Mouse (Mus musculus) stomach, postnatal 0 days (tissue): ENCODE results near the gene Ccdc102a. TPM values are rescaled to one million over a fixed set of nuclear protein-coding genes. Genes with fewer than 3 reads are reported as not detected.

ENCODE experiments used
- ATAC-seq: fragments of 200-750 bp; cut with Nextera tagmentation; 2 replicates; pipeline ENCODE4 v1.8.0; 2017; ENCODE audit not compliant: low FRiP score, low TSS enrichment
- DNase-seq: peaks from one replicate; pipeline ENCODE4 v3.0.0-alpha.2; 2016; ENCODE audit warnings: low spot score
- H3K27ac ChIP-seq: fragments of 300-500 bp; sonication (generic); replicated peaks from 2 replicates; pipeline ENCODE4 v1.5.1; 2014; ENCODE audit warnings: mild to moderate bottlenecking, control low read depth
- H3K27me3 ChIP-seq: fragments of 300-500 bp; sonication (generic); 2 replicates; pipeline ENCODE4 v1.6.1; 2014; ENCODE audit warnings: low read length; ENCODE audit not compliant: control insufficient read depth, insufficient read depth
- H3K36me3 ChIP-seq: fragments of 300-500 bp; sonication (generic); 2 replicates; pipeline ENCODE4 v1.6.1; 2014; ENCODE audit warnings: low read length, mixed read lengths; ENCODE audit not compliant: control insufficient read depth, insufficient read depth
- H3K4me1 ChIP-seq: fragments of 300-500 bp; sonication (generic); replicated peaks from 2 replicates; pipeline ENCODE4 v1.6.1; 2014; ENCODE audit warnings: antibody characterized with exemption; ENCODE audit not compliant: control insufficient read depth, insufficient read depth
- H3K4me2 ChIP-seq: fragments of 300-500 bp; sonication (generic); replicated peaks from 2 replicates; pipeline ENCODE4 v1.6.1; 2014; ENCODE audit warnings: low read depth, mild to moderate bottlenecking, control low read depth, moderate library complexity
- H3K4me3 ChIP-seq: fragments of 300-500 bp; sonication (generic); 2 replicates; pipeline ENCODE4 v1.5.1; 2014; ENCODE audit warnings: low read depth, low read length, control low read depth
- H3K9ac ChIP-seq: fragments of 300-500 bp; sonication (generic); 2 replicates; pipeline ENCODE4 v1.6.1; 2014; ENCODE audit warnings: mild to moderate bottlenecking, low read length, control low read depth, mixed read lengths
- H3K9me3 ChIP-seq: fragments of 300-500 bp; sonication (generic); 2 replicates; pipeline ENCODE4 v1.6.1; 2016; ENCODE audit warnings: low read length; ENCODE audit not compliant: control insufficient read depth
- CTCF ChIP-seq: IDR thresholded peaks from 2 replicates; pipeline ENCODE4 v1.5.1; 2016; ENCODE audit warnings: antibody characterized with exemption, low read depth, mild to moderate bottlenecking, moderate library complexity
- EP300 ChIP-seq: optimal IDR thresholded peaks from 2 replicates; pipeline ENCODE3; 2016; ENCODE audit warnings: antibody characterized with exemption
- WGBS: fragments of 180-500 bp; shearing (Covaris S2); extraction: QIAGEN DNeasy Blood & Tissue Kit; methylation state at CpG from one replicate; pipeline ENCODE4 v1.1.7; 2014; 5-methylcytosine and 5-hydroxymethylcytosine counted together
- polyA plus RNA-seq: library from polyadenylated mRNA; unstranded; fragments of >200 nt; fragmentation: Nextera tagmentation; extraction: Ambion mirVana; gene quantifications from 2 replicates; pipeline ENCODE4 v1.2.1, GENCODE M21; 2015

Gene Ccdc102a
- 12.0 and 12.7 TPM in 2 replicates for polyA plus RNA-seq

- TF ChIP-seq CTCF (no peak), EP300 (no peak)
- H3K4me1 ChIP-seq: peaks cover 4% of the 10 kb centered on the region
- no peaks in the 10 kb centered on the region for H3K27me3 ChIP-seq
- ATAC-seq (peak; percentile 61; the same call in 1 of the 2 replicates), DNase-seq (peak; percentile 62)
- no peaks in the 10 kb centered on the region for H3K9me3 ChIP-seq
- peak within 1 kb of the TSS; percentile 81 for H3K4me3 ChIP-seq
- WGBS: 2% methylated on average over 37 of the region's 51 CpGs
- peak within 1 kb of the TSS; percentile 80 for H3K27ac ChIP-seq
- H3K9ac ChIP-seq: peak within 1 kb of the TSS; percentile 83
- H3K36me3 ChIP-seq: no peaks in the 10 kb centered on the region
- H3K4me2 ChIP-seq: peak within 1 kb of the TSS; percentile 86
Observed at GRCm38 (mm10) chr8:94917851-94918495, at the start of gene Ccdc102a. Gene Ccdc102a (minus strand): TSS chr8:94918098.

DNA sequence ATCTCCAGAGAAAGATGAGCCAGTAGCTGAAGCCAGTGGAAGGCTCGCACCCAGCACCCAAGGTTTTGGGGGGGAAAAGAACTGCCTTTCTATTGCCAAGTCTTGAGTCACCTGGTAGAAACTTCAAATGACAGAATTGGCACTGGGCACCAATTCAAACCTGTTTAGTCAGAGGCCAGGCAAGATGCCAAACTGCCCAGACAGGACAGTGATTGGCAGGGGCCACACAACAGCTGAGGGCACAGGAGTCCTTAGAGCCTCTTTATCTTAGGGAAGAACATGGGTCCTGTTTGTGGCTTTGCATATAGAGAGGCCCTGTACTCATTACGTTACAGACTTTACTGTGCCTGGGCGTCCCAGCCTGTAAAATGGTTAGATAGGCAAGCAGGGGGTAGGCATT is 49.7 kb upstream of the Ccdc102a start:
- TF ChIP-seq EP300: no peak
- TF ChIP-seq CTCF: no peak
- Histone ChIP-seq H3K4me1 (no peaks in the 10 kb centered on the region), H3K4me3 (no peak overlapping the region), H3K27me3 (no peaks in the 10 kb centered on the region), H3K4me2 (no peak overlapping the region), H3K27ac (peak overlapping the region; percentile 79), H3K9me3 (no peaks in the 10 kb centered on the region), H3K9ac (no peak overlapping the region), H3K36me3 (no peaks in the 10 kb centered on the region)
- ATAC-seq (peak; percentile 37; the same call in 1 of the 2 replicates), DNase-seq (peak; percentile 63)
- 77% methylated on average over 3 of the region's 3 CpGs for WGBS

DNA sequence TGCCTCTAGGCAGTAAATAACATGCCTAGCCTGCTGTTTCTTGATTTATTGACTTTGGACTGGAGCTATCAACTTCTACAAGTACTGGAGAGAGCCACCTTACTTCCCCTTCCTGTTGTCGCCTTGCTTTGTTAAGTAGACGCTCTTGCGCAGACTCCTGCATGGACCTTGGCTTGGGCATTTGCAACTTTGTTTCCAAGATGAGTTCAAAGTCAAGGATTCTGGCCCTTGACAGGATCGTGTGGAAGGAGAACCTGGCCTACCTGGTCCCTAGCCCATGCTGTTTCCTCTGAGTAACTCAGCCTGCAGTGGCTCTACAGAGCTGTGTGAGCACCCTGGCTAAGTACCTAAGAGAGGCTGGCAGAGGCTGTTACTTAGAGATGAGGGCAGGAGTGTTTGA is 49.2 kb upstream of the Ccdc102a start:
- TF ChIP-seq CTCF (no peak), EP300 (no peak)
- no peaks in the 10 kb centered on the region for H3K36me3 ChIP-seq
- H3K4me1 ChIP-seq: no peaks in the 10 kb centered on the region
- DNase-seq: peak; percentile 40
- WGBS: 61% methylated on average over 4 of the region's 4 CpGs
- no peak overlapping the region for H3K4me2 ChIP-seq
- no peaks in the 10 kb centered on the region for H3K27me3 ChIP-seq
- H3K4me3 ChIP-seq: no peak overlapping the region
- peak overlapping the region; percentile 79 for H3K27ac ChIP-seq
- H3K9ac ChIP-seq: no peak overlapping the region
- peak; percentile 76 for ATAC-seq
- no peaks in the 10 kb centered on the region for H3K9me3 ChIP-seq

DNA sequence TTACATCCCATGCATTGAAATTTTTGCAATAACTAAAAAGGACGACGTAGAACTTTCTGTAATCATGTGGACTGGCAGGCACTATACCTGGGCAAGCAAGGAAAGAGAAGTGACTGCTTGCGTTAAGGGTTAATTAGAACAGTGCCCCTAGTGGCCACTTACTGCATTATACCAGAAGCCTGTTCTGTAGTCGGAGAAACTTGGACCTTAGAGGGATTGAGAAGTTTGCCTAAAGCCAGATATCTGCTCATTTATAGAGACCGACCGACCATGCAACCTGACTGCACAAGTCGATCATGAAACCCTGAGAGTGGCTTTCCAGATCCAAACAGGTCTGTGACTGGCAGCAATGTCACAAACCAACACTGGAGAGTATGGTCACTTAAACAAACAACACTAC is 48.7 kb upstream of the Ccdc102a start:
- Histone ChIP-seq H3K4me2 (no peak overlapping the region), H3K27ac (peak overlapping the region; percentile 79), H3K4me3 (no peak overlapping the region), H3K9ac (no peak overlapping the region), H3K4me1 (no peaks in the 10 kb centered on the region), H3K27me3 (no peaks in the 10 kb centered on the region), H3K9me3 (no peaks in the 10 kb centered on the region), H3K36me3 (no peaks in the 10 kb centered on the region)
- DNase-seq (peak; percentile 68), ATAC-seq (peak; percentile 63; the same call in 1 of the 2 replicates)
- TF ChIP-seq CTCF: peak; percentile 82
- TF ChIP-seq EP300: no peak
- WGBS: 18% methylated on average over 7 of the region's 7 CpGs

GRCm38 (mm10) chr8:94964828-94965227 is 46.9 kb upstream of the Ccdc102a start:
- no peak overlapping the region for H3K4me2 ChIP-seq
- TF ChIP-seq CTCF (no peak), EP300 (no peak)
- no peak overlapping the region for H3K27ac ChIP-seq
- DNase-seq (no peak), ATAC-seq (no peak)
- H3K9ac ChIP-seq: no peak overlapping the region
- WGBS: 20% methylated on average over 10 of the region's 10 CpGs
- no peak overlapping the region for H3K4me3 ChIP-seq
- no peaks in the 10 kb centered on the region for H3K9me3 ChIP-seq
- no peaks in the 10 kb centered on the region for H3K36me3 ChIP-seq
- no peaks in the 10 kb centered on the region for H3K27me3 ChIP-seq
- H3K4me1 ChIP-seq: no peaks in the 10 kb centered on the region

DNA sequence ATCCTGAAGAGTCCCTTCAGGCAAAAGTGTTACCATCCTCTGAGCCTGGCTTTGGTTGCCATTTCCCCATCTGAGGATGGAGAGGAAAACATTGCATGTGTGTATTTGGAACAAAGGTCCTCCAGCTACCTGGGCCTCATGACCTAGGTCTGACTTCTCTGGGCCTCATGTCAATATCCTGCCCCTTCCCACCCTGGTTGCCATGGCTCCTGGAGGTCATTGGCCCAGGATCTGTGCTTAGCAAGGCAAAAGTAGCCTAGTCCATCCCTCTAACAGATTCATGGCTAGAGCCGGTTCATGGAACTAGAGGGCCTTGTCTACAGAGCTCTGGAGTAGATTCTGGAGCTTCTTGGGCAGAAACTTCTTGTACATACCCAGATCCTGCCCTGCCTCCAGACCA is 44.3 kb upstream of the Ccdc102a start:
- no peaks in the 10 kb centered on the region for H3K4me1 ChIP-seq
- WGBS: 69% methylated on average over 1 of the region's 1 CpGs
- ATAC-seq: peak; percentile 38; the same call in 1 of the 2 replicates

More for the DNA sequence above, 44.3 kb upstream of the Ccdc102a start:
- TF ChIP-seq CTCF (no peak), EP300 (no peak)
- Histone ChIP-seq H3K4me3 (no peak overlapping the region), H3K9ac (no peak overlapping the region), H3K9me3 (no peaks in the 10 kb centered on the region), H3K27me3 (no peaks in the 10 kb centered on the region), H3K27ac (no peak overlapping the region), H3K4me2 (no peak overlapping the region), H3K36me3 (no peaks in the 10 kb centered on the region)
- DNase-seq: peak; percentile 45
